Mouse (Mus musculus) monocyte, adult 5-6 weeks (primary cell): Measurements from ENCODE around the gene Plcb4. TPM values are rescaled to one million over a fixed set of nuclear protein-coding genes. Genes with fewer than 3 reads are reported as not detected.

Experiments
- ATAC-seq: fragments of 153-309, 156-312 bp; replicated peaks from 2 replicates; pipeline ENCODE4 v1.8.0; 2017; ENCODE audit warnings: mild to moderate bottlenecking; ENCODE audit not compliant: low TSS enrichment, insufficient number of reproducible peaks, severe bottlenecking, poor library complexity, low FRiP score
- total RNA-seq: library from RNA; stranded (forward); fragments of 200-1000, 200-491, 200-594 nt; gene quantifications from 3 replicates; pipeline ENCODE4 v1.2.3, GENCODE M21; 2017

Gene Plcb4
- total RNA-seq, 1 experiment from 2014 or later, result 8.3 TPM

- no peak for ATAC-seq
Observed at GRCm38 (mm10) chr2:135663785-135664184, 5.0 kb downstream of the Plcb4 start.

GRCm38 (mm10) chr2:135667496-135667895 lies 8.7 kb downstream of the Plcb4 start:
- ATAC-seq, result no peak

- ATAC-seq, result no peak
Observed at GRCm38 (mm10) chr2:135672459-135673104, 13.8 kb downstream of the Plcb4 start.

GRCm38 (mm10) chr2:135673649-135674048 lies 14.8 kb downstream of the Plcb4 start:
- no peak for ATAC-seq

GRCm38 (mm10) chr2:135675284-135675683 lies 16.5 kb downstream of the Plcb4 start:
- ATAC-seq, result no peak

GRCm38 (mm10) chr2:135676978-135677501 lies 18.2 kb downstream of the Plcb4 start:
- no peak for ATAC-seq

GRCm38 (mm10) chr2:135677601-135678000 lies 18.8 kb downstream of the Plcb4 start:
- ATAC-seq, result no peak

GRCm38 (mm10) chr2:135680001-135680400 lies 21.2 kb downstream of the Plcb4 start:
- no peak for ATAC-seq

GRCm38 (mm10) chr2:135680406-135681134 lies 21.8 kb downstream of the Plcb4 start:
- no peak for ATAC-seq

- no peak for ATAC-seq
Observed at GRCm38 (mm10) chr2:135683684-135684440, 25.1 kb downstream of the Plcb4 start.

- ATAC-seq, result no peak
Observed at GRCm38 (mm10) chr2:135686692-135687091, 27.9 kb downstream of the Plcb4 start.

GRCm38 (mm10) chr2:135687585-135687984 lies 28.8 kb downstream of the Plcb4 start:
- no peak for ATAC-seq

- no peak for ATAC-seq
Observed at GRCm38 (mm10) chr2:135692568-135693488, 34.0 kb downstream of the Plcb4 start.

- ATAC-seq, result no peak
Observed at GRCm38 (mm10) chr2:135700686-135701413, 42.0 kb downstream of the Plcb4 start.

- ATAC-seq, result no peak
Observed at GRCm38 (mm10) chr2:135704673-135705072, 45.9 kb downstream of the Plcb4 start.

- no peak for ATAC-seq
Observed at GRCm38 (mm10) chr2:135707305-135707704, 48.5 kb downstream of the Plcb4 start.

GRCm38 (mm10) chr2:135708386-135708785 lies 49.6 kb downstream of the Plcb4 start:
- ATAC-seq, result no peak

- no peak for ATAC-seq
Observed at GRCm38 (mm10) chr2:135708796-135709195, 50.0 kb downstream of the Plcb4 start.
